In the genomic region with DNA sequence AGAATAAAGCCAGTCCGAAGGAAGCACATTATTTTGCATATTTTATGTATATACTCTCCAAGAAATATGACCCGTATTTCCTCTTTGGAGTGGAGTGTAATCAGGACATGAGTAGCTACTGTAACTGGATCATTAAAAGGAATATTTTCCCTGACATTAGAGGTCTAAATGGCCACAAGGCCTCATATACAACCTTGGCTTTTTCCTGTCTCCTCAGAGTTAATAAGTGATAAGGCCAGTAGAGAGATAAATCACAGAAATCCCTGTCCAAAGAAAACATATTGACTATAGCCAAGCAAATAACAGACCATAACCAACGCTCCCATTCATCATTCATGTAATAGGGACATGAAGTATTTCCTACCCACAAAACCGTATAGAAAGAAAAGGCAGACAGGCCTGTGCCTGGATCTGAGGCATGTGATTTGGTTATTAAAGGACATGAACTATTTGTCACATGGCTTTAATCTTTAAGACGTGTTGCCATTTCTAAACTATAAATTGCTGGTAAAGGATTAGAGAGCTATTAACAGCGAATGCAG, we compare ENCODE assay signal across 25 mouse cellular contexts.
"Had no signal": no experiment of that assay in that cellular context is flagged by ENCODE, and none has a peak within 500 bp of the region (broad histone marks: within the 10 kb centered on the region; RNA-seq: fewer than 3 reads in every experiment).

No protein-coding gene starts in this region.

- H3K9ac ChIP-seq: intestine, embryonic 15.5 days; limb, embryonic 13.5 days; liver, embryonic 12.5 days; liver, embryonic 15.5 days; lung, embryonic 15.5 days; neural tube, embryonic 12.5 days had no signal

- H3K27me3 ChIP-seq: intestine, embryonic 15.5 days; limb, embryonic 13.5 days; liver, embryonic 12.5 days; liver, embryonic 15.5 days; lung, embryonic 15.5 days; neural tube, embryonic 12.5 days had no signal

- ATAC-seq: intestine, embryonic 15.5 days; liver, embryonic 12.5 days had no signal

- H3K4me3 ChIP-seq: intestine, embryonic 15.5 days; layer of hippocampus, adult 2 months; limb, embryonic 10.5 days; limb, embryonic 13.5 days; liver, embryonic 12.5 days; liver, embryonic 15.5 days; lung, embryonic 15.5 days; megakaryocyte, embryonic 14.5 days; neural tube, embryonic 12.5 days had no signal

- H3K9me3 ChIP-seq: intestine, embryonic 15.5 days; limb, embryonic 10.5 days; limb, embryonic 13.5 days; liver, embryonic 12.5 days; liver, embryonic 15.5 days; lung, embryonic 15.5 days; megakaryocyte, embryonic 14.5 days; neural tube, embryonic 12.5 days had no signal

- H3K4me2 ChIP-seq: intestine, embryonic 15.5 days; limb, embryonic 13.5 days; liver, embryonic 12.5 days; liver, embryonic 15.5 days; lung, embryonic 15.5 days; midbrain, embryonic 11.5 days; neural tube, embryonic 12.5 days had no signal

- H3K36me3 ChIP-seq: intestine, embryonic 15.5 days; limb, embryonic 10.5 days; liver, embryonic 12.5 days; liver, embryonic 15.5 days; lung, embryonic 15.5 days; neural tube, embryonic 12.5 days had no signal

- DNase-seq: kidney, adult 18-20 months; kidney, adult 9 months; layer of hippocampus, adult 9-11 months; liver; lung, adult 18-20 months; lung, postnatal 10 days; lung, postnatal 36 days; midbrain, embryonic 14.5 days; right cerebral cortex, adult 18-20 months; right cerebral cortex, postnatal 14 days; right cerebral cortex, postnatal 4 days; thymus, adult 2 months; thymus, postnatal 14 days; thymus, postnatal 4 days had no signal

- H3K4me1 ChIP-seq: intestine, embryonic 15.5 days; liver, embryonic 12.5 days; liver, embryonic 15.5 days; lung, embryonic 15.5 days; megakaryocyte, embryonic 14.5 days; neural tube, embryonic 12.5 days had no signal

- H3K27ac ChIP-seq: intestine, embryonic 15.5 days; layer of hippocampus, adult 2 months; limb, embryonic 10.5 days; limb, embryonic 13.5 days; liver, embryonic 12.5 days; liver, embryonic 15.5 days; lung, embryonic 15.5 days; neural tube, embryonic 12.5 days; stomach, postnatal 0 days had no signal
